Mouse (Mus musculus): ENCODE measurements around the gene Kif13a. TPM values are rescaled to one million over a fixed set of nuclear protein-coding genes. Genes with fewer than 3 reads are reported as not detected.

The Kif13a gene
- polyA plus RNA-seq, 1 experiment from 2014 or later, result 38.7 TPM

DNA sequence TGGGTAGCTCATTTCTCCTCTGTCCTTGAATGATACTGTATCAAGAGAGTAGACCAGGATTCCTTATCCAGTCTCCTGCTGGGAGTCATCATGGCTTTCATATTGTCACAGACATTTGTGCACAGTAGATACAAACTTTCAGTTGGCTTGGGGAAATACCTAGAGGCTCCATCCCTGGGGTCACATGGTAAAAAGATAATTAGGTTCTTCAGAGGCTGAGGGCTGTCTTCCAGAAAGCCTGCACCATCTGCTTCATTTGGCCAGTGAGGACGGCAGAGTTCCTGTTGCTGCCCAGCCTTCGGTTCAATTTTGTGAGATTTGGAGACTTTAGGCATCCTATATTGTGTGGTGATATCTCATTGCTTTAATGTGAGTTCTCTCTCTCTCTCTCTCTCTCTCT, 69.8 kb downstream of the Kif13a start:
- DNase-seq (ENCODE audit: low read depth, low spot score) (no peak), ATAC-seq (no peak)
- TF ChIP-seq CTCF (IDR thresholded peaks at IDR 0.05), result no peak
- in situ Hi-C loops (cut with MboI; ENCODE audit: low pct_unique_long_range_greater_than_20kb), result no loop called here
- H3K27me3 ChIP-seq, result no peaks in the 10 kb centered on the region
- ChIA-PET POLR2A (interaction anchor here (0.6 kb wide), 2 partner anchors 69 to 272 kb away, joined by 3 to 4 read pairs; no protein-coding TSS in a partner anchor), CTCF (interaction anchor here (1.0 kb wide), 1 partner anchor 12 kb away, joined by 3 read pairs; no protein-coding TSS in a partner anchor)

GRCm38 (mm10) chr13:46859173-46859572, 70.5 kb downstream of the Kif13a start:
- no peak for TF ChIP-seq CTCF (IDR thresholded peaks at IDR 0.05)
- ATAC-seq (no peak), DNase-seq (ENCODE audit: low read depth, low spot score) (no peak)
- in situ Hi-C loops (cut with MboI; ENCODE audit: low pct_unique_long_range_greater_than_20kb), result no loop called here
- no peaks in the 10 kb centered on the region for H3K27me3 ChIP-seq
- POLR2A ChIA-PET, result no interaction called here
- CTCF ChIA-PET, result interaction anchor here (1.0 kb wide), 1 partner anchor 13 kb away, joined by 3 read pairs; no protein-coding TSS in a partner anchor

DNA sequence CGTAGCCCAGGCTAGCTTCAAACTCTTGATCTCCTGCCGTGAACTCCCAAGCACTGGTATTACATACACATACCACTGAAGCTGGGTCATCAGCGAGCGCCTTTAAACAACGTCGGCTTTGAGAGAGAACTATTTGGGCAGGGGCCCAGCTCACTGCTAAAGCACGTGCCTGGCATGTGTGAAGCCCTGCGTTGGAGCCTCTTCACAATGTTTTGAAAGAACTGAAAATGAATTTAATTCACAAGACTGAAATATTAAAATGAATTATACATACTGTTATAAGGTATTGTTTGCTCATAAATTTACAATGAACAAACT, 70.9 kb downstream of the Kif13a start:
- CTCF ChIA-PET, result interaction anchor here (1.0 kb wide), 1 partner anchor 13 kb away, joined by 3 read pairs; no protein-coding TSS in a partner anchor
- in situ Hi-C loops (cut with MboI; ENCODE audit: low pct_unique_long_range_greater_than_20kb), result no loop called here
- H3K27me3 ChIP-seq, result no peaks in the 10 kb centered on the region
- POLR2A ChIA-PET, result no interaction called here
- ATAC-seq, result no peak
- no peak for TF ChIP-seq CTCF (IDR thresholded peaks at IDR 0.05)
- DNase-seq (ENCODE audit: low read depth, low spot score), result no peak

DNA sequence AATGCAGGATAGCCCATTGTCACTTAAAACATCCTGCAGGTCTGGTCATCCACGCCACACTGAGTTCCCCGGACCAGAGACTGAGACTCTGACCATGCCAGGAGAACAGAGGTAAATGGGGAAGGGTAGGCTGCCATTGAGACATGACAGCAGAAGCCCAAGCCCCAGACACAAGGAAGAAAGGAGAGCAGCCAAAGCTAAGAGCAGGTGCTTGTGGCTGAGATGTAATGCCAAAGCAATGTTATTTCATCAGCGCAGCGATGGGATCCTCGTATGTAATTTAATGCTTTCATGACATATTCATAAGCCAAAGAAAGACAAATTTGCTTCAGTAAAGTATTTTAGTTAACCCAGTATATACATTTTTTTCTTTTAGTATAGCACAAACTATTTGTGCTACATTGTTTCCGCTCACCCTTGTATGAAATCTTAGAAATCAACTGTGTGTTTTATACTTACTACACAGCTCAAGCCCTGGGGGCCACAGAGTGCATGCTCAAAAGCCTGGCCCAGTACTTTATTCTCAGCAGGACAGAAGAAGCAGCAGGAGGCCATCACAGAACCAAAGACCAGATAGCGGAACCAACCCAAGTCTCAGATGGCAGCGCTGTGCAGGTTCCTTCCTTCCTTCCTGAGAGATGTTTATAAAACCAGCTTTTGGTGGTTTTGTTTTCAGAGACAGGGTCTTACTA, 71.4 kb downstream of the Kif13a start:
- no peaks in the 10 kb centered on the region for H3K27me3 ChIP-seq
- POLR2A ChIA-PET, result interaction anchor here (0.8 kb wide), 1 partner anchor 15 kb away, joined by 3 read pairs; no protein-coding TSS in a partner anchor
- TF ChIP-seq CTCF (IDR thresholded peaks at IDR 0.05), result no peak
- ATAC-seq, result no peak
- CTCF ChIA-PET, result no interaction called here
- in situ Hi-C loops (cut with MboI; ENCODE audit: low pct_unique_long_range_greater_than_20kb), result no loop called here
- DNase-seq (ENCODE audit: low read depth, low spot score), result no peak

DNA sequence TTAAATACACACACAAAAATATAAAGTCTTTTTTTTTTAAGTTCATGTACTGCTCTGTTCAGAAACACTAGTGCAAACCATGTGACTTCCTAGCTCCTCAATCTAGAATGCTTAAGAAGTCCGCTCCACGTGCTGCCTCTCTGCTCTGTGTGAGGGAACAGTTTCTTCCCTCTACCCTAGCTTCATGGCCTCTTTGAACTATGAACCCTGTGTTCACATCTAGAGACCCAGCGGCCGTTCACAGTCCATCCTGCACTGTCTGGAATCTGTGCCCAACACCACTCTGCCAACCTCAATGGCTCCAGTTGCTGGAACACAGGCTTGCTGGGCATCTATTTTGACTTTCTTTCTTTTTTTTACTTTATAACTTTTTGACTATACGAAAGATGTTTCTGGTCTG, 75.2 kb downstream of the Kif13a start:
- in situ Hi-C loops (cut with MboI; ENCODE audit: low pct_unique_long_range_greater_than_20kb), result no loop called here
- DNase-seq (ENCODE audit: low read depth, low spot score) (no peak), ATAC-seq (no peak)
- POLR2A ChIA-PET, result no interaction called here
- TF ChIP-seq CTCF (IDR thresholded peaks at IDR 0.05), result no peak
- no peaks in the 10 kb centered on the region for H3K27me3 ChIP-seq
- CTCF ChIA-PET, result interaction anchor here (1.2 kb wide), 1 partner anchor 163 kb away, joined by 3 read pairs; no protein-coding TSS in a partner anchor

DNA sequence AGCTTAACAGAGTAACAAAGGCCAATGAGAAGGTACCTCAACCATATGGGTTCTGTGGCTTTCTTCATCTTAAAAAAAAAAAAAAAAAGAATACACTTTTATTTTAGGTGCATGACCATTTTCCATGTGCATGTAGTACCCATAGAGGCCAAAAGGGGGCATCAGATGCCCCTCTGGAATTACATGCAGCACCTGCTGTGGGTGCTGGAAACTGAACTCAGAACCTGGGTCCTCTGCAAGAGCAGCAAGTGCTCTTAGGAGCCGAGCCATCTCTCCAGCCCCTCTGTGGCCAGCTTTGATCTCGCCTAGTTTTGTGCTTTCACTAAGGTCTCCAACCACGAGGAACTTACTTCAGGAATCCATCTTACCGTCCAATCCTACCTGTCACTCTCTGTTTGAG, 77.2 kb downstream of the Kif13a start:
- ChIA-PET POLR2A (interaction anchor here (0.6 kb wide), 1 partner anchor 18 kb away, joined by 4 read pairs; no protein-coding TSS in a partner anchor), CTCF (interaction anchor here (1.0 to 1.5 kb wide), 3 partner anchors 10 to 20 kb away, joined by 3 to 5 read pairs (median 3); no protein-coding TSS in a partner anchor)
- in situ Hi-C loops (cut with MboI; ENCODE audit: low pct_unique_long_range_greater_than_20kb), result no loop called here
- ATAC-seq (no peak), DNase-seq (ENCODE audit: low read depth, low spot score) (no peak)
- no peaks in the 10 kb centered on the region for H3K27me3 ChIP-seq
- no peak for TF ChIP-seq CTCF (IDR thresholded peaks at IDR 0.05)

DNA sequence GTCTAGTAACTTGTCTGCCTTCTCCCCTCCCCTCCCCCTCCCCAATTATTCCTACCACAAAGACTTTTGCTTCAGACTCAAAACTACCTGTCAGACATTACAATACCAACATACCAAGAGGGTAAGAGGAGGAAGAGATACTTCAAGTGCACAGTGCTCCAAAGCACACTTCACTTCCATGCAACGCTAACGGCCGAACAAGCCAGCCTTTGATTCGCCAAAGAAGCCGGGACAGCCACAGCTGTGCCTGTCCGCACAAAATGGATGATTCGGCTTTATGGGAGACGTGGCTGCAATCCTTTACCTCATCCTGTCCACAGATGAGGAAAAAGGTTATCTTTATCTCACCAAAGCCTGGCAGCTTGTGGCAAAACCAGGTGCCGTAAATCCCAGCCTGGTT, 84.2 kb downstream of the Kif13a start:
- in situ Hi-C loops (cut with MboI; ENCODE audit: low pct_unique_long_range_greater_than_20kb), result no loop called here
- CTCF ChIA-PET, result no interaction called here
- TF ChIP-seq CTCF (IDR thresholded peaks at IDR 0.05), result no peak
- no peaks in the 10 kb centered on the region for H3K27me3 ChIP-seq
- DNase-seq (ENCODE audit: low read depth, low spot score), result no peak
- POLR2A ChIA-PET, result no interaction called here
- ATAC-seq, result no peak

DNA sequence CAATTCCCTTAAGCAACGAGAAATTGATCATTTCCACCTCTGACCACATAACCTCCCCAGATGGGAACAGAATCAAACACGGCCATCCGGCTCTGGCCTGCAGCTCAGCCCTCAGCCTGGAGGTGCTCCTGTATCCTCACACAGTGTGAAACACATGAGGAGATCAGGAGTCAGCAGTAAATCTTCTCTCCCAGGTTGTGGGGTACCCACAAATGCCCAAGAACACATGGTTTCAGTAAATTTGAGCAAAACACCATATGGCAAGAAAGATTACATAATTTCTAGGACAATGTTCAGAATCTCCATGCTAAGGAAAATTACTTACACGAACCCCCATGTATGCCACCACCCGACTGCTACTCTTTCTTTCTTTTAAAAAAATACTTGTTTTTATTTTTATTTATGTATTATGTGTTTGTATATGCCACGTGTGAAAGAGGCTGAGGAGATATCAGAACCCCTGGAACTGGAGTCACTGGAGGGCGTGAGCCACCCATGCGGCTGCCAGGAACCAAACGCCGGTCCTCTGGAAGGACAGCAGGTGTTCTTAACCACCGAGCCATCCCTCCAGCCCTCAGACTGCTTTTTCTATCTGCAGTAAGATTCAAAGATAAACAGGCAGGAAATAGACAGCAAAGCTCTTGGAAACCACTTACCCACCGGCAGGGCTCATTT, 85.0 kb downstream of the Kif13a start:
- CTCF ChIA-PET, result interaction anchor here (0.7 kb wide), 1 partner anchor 49 kb away, joined by 3 read pairs; no protein-coding TSS in a partner anchor
- POLR2A ChIA-PET, result no interaction called here
- DNase-seq (ENCODE audit: low read depth, low spot score), result no peak
- in situ Hi-C loops (cut with MboI; ENCODE audit: low pct_unique_long_range_greater_than_20kb), result loop anchor here (5.0 kb wide), 1 partner anchor 88 kb away; no protein-coding TSS in a partner anchor
- no peak for ATAC-seq
- no peaks in the 10 kb centered on the region for H3K27me3 ChIP-seq
- TF ChIP-seq CTCF (IDR thresholded peaks at IDR 0.05), result no peak

- DNase-seq (ENCODE audit: low read depth, low spot score), result no peak
- ChIA-PET CTCF (interaction anchor here (0.7 to 1.2 kb wide), 2 partner anchors 50 to 199 kb away, joined by 3 read pairs; no protein-coding TSS in a partner anchor), POLR2A (interaction anchor here (0.5 kb wide), 1 partner anchor 153 kb away, joined by 4 read pairs; no protein-coding TSS in a partner anchor)
- in situ Hi-C loops (cut with MboI; ENCODE audit: low pct_unique_long_range_greater_than_20kb), result loop anchor here (5.0 kb wide), 1 partner anchor 89 kb away; no protein-coding TSS in a partner anchor
- H3K27me3 ChIP-seq, result no peaks in the 10 kb centered on the region
- TF ChIP-seq CTCF (IDR thresholded peaks at IDR 0.05), result no peak
- ATAC-seq, result no peak
Measured at GRCm38 (mm10) chr13:46843646-46844045, 86.0 kb downstream of the Kif13a start.

GRCm38 (mm10) chr13:46842185-46842584, 87.5 kb downstream of the Kif13a start:
- CTCF ChIA-PET, result interaction anchor here (0.9 kb wide), 2 partner anchors 9 to 10 kb away, joined by 3 read pairs; no protein-coding TSS in a partner anchor
- in situ Hi-C loops (cut with MboI; ENCODE audit: low pct_unique_long_range_greater_than_20kb), result loop anchor here (5.0 kb wide), 1 partner anchor 90 kb away; no protein-coding TSS in a partner anchor
- no peak for TF ChIP-seq CTCF (IDR thresholded peaks at IDR 0.05)
- H3K27me3 ChIP-seq, result no peaks in the 10 kb centered on the region
- DNase-seq (ENCODE audit: low read depth, low spot score) (peak; percentile 34), ATAC-seq (peak; percentile 79)
- POLR2A ChIA-PET, result no interaction called here

Measured in Patski (cell line).